Mouse (Mus musculus): Measurements from ENCODE around the gene Tln2. TPM values are rescaled to one million over a fixed set of nuclear protein-coding genes. Genes with fewer than 3 reads are reported as not detected.
A peak's percentile ranks its signal among the peaks of the same experiment; 100 is the strongest.

The Tln2 gene
- polyA plus RNA-seq, 1 experiment from 2014 or later, result 47.7 TPM

- Histone ChIP-seq H3K36me3 (peaks cover 15% of the 10 kb centered on the region), H3K4me3 (replicated peaks) (no peak overlapping the region), H3K4me1 (no peaks in the 10 kb centered on the region), H3K9me3 (replicated peaks) (no peaks in the 10 kb centered on the region), H3K27ac (replicated peaks) (no peak overlapping the region), H3K9ac (replicated peaks) (no peak overlapping the region), H3K4me2 (no peak overlapping the region), H3K27me3 (replicated peaks) (no peaks in the 10 kb centered on the region)
- ATAC-seq (ENCODE audit: low FRiP score), result no peak
- 78% methylated on average over 12 of the region's 12 CpGs for WGBS
Measured at GRCm38 (mm10) chr9:67235441-67236217, 323.9 kb downstream of the Tln2 start.

- ATAC-seq (ENCODE audit: low FRiP score), result no peak
Measured at GRCm38 (mm10) chr9:67229033-67229432, 330.5 kb downstream of the Tln2 start.

GRCm38 (mm10) chr9:67220388-67220787, 339.1 kb downstream of the Tln2 start:
- Histone ChIP-seq H3K4me3 (replicated peaks) (no peak overlapping the region), H3K9me3 (replicated peaks) (no peaks in the 10 kb centered on the region), H3K27ac (replicated peaks) (no peak overlapping the region), H3K27me3 (replicated peaks) (no peaks in the 10 kb centered on the region), H3K36me3 (peaks cover 22% of the 10 kb centered on the region), H3K4me2 (no peak overlapping the region), H3K9ac (replicated peaks) (no peak overlapping the region), H3K4me1 (no peaks in the 10 kb centered on the region)
- 64% methylated on average over 3 of the region's 3 CpGs for WGBS
- no peak for ATAC-seq (ENCODE audit: low FRiP score)

More at GRCm38 (mm10) chr9:67229033-67229432, 330.5 kb downstream of the Tln2 start:
- no peaks in the 10 kb centered on the region for H3K4me1 ChIP-seq
- H3K9ac ChIP-seq (replicated peaks), result no peak overlapping the region
- no peak overlapping the region for H3K4me2 ChIP-seq
- 80% methylated on average over 5 of the region's 5 CpGs for WGBS
- H3K36me3 ChIP-seq, result peaks cover 24% of the 10 kb centered on the region
- H3K4me3 ChIP-seq (replicated peaks), result no peak overlapping the region
- H3K9me3 ChIP-seq (replicated peaks), result no peaks in the 10 kb centered on the region
- no peak overlapping the region for H3K27ac ChIP-seq (replicated peaks)
- H3K27me3 ChIP-seq (replicated peaks), result no peaks in the 10 kb centered on the region

DNA sequence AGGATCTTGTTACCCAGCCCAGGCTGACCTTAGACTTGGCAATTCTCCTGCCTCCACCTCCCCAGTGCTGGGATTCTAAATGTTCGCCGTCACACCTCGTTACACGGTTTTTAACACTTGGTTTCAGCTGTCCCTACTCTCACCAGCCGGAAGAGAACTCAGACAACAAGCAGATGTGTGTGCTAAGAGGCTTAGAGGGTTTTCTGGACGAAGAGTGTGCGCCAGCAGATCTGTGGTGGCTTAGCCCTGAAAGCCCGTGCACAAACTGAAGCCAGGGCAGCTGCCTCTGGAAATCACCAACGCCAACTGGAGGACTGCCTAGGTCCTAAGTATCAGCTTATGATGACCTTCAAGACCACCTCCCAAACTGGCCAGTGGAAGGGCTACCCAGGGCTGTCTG, 341.5 kb downstream of the Tln2 start:
- no peak for ATAC-seq (ENCODE audit: low FRiP score)

GRCm38 (mm10) chr9:67214191-67214985, 345.1 kb downstream of the Tln2 start:
- 73% methylated on average over 3 of the region's 3 CpGs for WGBS
- no peak overlapping the region for H3K9ac ChIP-seq (replicated peaks)
- H3K27me3 ChIP-seq (replicated peaks), result no peaks in the 10 kb centered on the region
- peaks cover 6% of the 10 kb centered on the region; the same call in 1 of the 2 replicates for H3K36me3 ChIP-seq
- no peak for ATAC-seq (ENCODE audit: low FRiP score)
- no peak overlapping the region for H3K27ac ChIP-seq (replicated peaks)
- H3K4me2 ChIP-seq, result no peak overlapping the region
- no peak overlapping the region for H3K4me3 ChIP-seq (replicated peaks)
- no peaks in the 10 kb centered on the region for H3K9me3 ChIP-seq (replicated peaks)
- no peaks in the 10 kb centered on the region for H3K4me1 ChIP-seq

More for the DNA sequence above, 341.5 kb downstream of the Tln2 start:
- H3K27me3 ChIP-seq (replicated peaks), result no peaks in the 10 kb centered on the region
- no peak overlapping the region for H3K27ac ChIP-seq (replicated peaks)
- no peaks in the 10 kb centered on the region for H3K9me3 ChIP-seq (replicated peaks)
- no peaks in the 10 kb centered on the region for H3K4me1 ChIP-seq
- WGBS, result 59% methylated on average over 9 of the region's 9 CpGs
- H3K36me3 ChIP-seq, result peaks cover 19% of the 10 kb centered on the region
- H3K4me2 ChIP-seq, result no peak overlapping the region
- no peak overlapping the region for H3K9ac ChIP-seq (replicated peaks)
- no peak overlapping the region for H3K4me3 ChIP-seq (replicated peaks)

DNA sequence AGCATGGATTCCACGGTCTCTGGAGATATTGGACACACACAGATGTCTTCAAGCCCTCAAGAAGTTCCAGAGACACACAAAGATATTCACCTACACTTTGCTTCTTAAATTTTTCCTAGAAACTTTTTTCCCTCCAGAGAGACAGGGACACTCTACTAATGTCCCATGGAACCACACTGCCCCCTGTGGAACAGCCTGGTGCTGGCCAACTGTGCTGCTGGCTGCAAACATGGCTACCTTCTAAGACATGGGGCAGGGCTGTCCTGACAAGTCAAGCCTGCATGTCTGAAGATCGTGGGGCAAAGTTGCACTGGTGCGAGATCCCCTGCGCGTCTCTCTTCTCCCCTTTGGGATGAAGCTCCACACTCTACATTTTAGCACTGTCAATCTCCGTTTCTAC, 346.2 kb downstream of the Tln2 start:
- Histone ChIP-seq H3K9me3 (replicated peaks) (no peaks in the 10 kb centered on the region), H3K27ac (replicated peaks) (no peak overlapping the region), H3K36me3 (no peaks in the 10 kb centered on the region), H3K9ac (replicated peaks) (no peak overlapping the region), H3K4me2 (no peak overlapping the region), H3K27me3 (replicated peaks) (no peaks in the 10 kb centered on the region), H3K4me1 (no peaks in the 10 kb centered on the region), H3K4me3 (replicated peaks) (no peak overlapping the region)
- no peak for ATAC-seq (ENCODE audit: low FRiP score)
- WGBS, result 70% methylated on average over 6 of the region's 6 CpGs

DNA sequence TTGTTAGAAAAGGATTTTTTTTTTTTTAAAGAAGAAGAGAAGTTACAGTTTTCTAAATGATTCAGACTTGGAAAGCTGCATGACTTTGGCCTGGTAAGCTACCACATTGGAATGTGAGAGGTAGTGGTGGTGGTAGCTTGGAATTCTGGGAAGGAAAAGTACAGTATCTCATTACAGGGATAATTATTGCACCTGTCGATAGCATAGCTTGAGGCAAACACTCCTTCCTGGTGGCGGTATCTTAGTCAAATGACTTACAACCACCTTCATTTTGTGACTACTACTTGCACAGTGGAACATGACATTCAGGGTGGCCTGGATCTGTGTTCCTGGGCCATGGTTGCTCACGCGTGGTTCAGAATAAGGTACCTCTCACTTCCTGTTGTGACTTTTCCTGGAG, 348.3 kb downstream of the Tln2 start:
- Histone ChIP-seq H3K4me2 (no peak overlapping the region), H3K36me3 (no peaks in the 10 kb centered on the region), H3K4me3 (replicated peaks) (no peak overlapping the region), H3K27me3 (replicated peaks) (no peaks in the 10 kb centered on the region), H3K4me1 (no peaks in the 10 kb centered on the region), H3K9ac (replicated peaks) (no peak overlapping the region), H3K9me3 (replicated peaks) (no peaks in the 10 kb centered on the region), H3K27ac (replicated peaks) (no peak overlapping the region)
- ATAC-seq (ENCODE audit: low FRiP score), result no peak
- WGBS, result 94% methylated on average over 4 of the region's 4 CpGs

DNA sequence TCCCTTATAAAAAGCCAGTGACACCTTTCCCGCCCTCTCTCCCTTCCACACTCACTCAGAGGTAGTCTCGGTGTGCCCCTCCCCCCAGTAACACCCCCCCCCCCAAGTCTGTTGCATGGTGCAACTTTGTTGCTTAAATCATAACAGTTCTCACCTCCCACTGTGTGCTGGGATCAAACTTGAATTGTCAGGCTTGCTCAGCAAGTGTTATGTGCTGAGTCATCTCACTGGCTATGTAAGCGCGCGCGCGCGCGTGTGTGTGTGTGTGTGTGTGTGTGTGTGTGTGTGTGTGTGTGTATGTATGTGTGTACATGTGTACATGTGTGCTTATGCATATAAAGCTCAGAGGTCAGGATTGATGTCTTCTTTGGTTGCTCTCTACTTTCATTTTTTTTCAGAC, 350.1 kb downstream of the Tln2 start:
- Histone ChIP-seq H3K36me3 (no peaks in the 10 kb centered on the region), H3K4me2 (no peak overlapping the region), H3K27me3 (replicated peaks) (no peaks in the 10 kb centered on the region), H3K4me1 (no peaks in the 10 kb centered on the region), H3K9ac (replicated peaks) (no peak overlapping the region), H3K9me3 (replicated peaks) (no peaks in the 10 kb centered on the region), H3K4me3 (replicated peaks) (no peak overlapping the region), H3K27ac (replicated peaks) (no peak overlapping the region)
- 97% methylated on average over 9 of the region's 9 CpGs for WGBS
- ATAC-seq (ENCODE audit: low FRiP score), result no peak

GRCm38 (mm10) chr9:67208420-67208819, 351.1 kb downstream of the Tln2 start:
- 35% methylated on average over 3 of the region's 3 CpGs for WGBS
- H3K4me1 ChIP-seq, result no peaks in the 10 kb centered on the region
- H3K36me3 ChIP-seq, result no peaks in the 10 kb centered on the region
- H3K4me3 ChIP-seq (replicated peaks), result no peak overlapping the region
- no peak overlapping the region for H3K9ac ChIP-seq (replicated peaks)
- no peak overlapping the region for H3K4me2 ChIP-seq
- H3K27ac ChIP-seq (replicated peaks), result no peak overlapping the region
- H3K27me3 ChIP-seq (replicated peaks), result no peaks in the 10 kb centered on the region
- no peaks in the 10 kb centered on the region for H3K9me3 ChIP-seq (replicated peaks)
- no peak for ATAC-seq (ENCODE audit: low FRiP score)

- 90% methylated on average over 4 of the region's 4 CpGs for WGBS
Measured at GRCm38 (mm10) chr9:67205175-67205574, 354.3 kb downstream of the Tln2 start.

DNA sequence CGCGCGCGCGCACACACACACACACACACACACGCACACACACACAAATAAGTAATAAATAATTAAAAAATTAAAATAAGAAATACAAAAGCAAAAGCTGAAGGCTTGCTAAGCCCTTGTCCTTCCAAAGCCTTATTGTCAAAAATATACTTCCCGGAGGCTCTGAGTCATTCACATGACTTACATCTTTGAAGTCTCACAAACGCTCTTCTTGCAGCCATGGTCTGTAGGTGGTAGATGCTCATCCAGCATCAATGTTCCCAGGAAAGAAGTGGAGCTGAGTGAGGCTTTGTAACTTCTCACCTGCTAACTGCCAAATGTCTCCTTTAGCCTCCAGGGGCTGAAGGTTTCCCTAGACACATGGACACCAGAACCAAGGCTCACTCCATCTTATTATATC, 362.9 kb downstream of the Tln2 start:
- no peaks in the 10 kb centered on the region for H3K4me1 ChIP-seq
- no peak overlapping the region for H3K4me3 ChIP-seq (replicated peaks)
- H3K36me3 ChIP-seq, result no peaks in the 10 kb centered on the region
- no peak overlapping the region for H3K4me2 ChIP-seq
- no peaks in the 10 kb centered on the region for H3K27me3 ChIP-seq (replicated peaks)
- H3K27ac ChIP-seq (replicated peaks), result no peak overlapping the region
- H3K9ac ChIP-seq (replicated peaks), result no peak overlapping the region
- ATAC-seq (ENCODE audit: low FRiP score), result no peak
- 95% methylated on average over 8 of the region's 8 CpGs for WGBS
- no peaks in the 10 kb centered on the region for H3K9me3 ChIP-seq (replicated peaks)

More at GRCm38 (mm10) chr9:67205175-67205574, 354.3 kb downstream of the Tln2 start:
- no peaks in the 10 kb centered on the region for H3K36me3 ChIP-seq
- H3K27me3 ChIP-seq (replicated peaks), result no peaks in the 10 kb centered on the region
- no peak for ATAC-seq (ENCODE audit: low FRiP score)
- H3K4me2 ChIP-seq, result no peak overlapping the region
- no peak overlapping the region for H3K27ac ChIP-seq (replicated peaks)
- H3K9me3 ChIP-seq (replicated peaks), result no peaks in the 10 kb centered on the region
- no peak overlapping the region for H3K9ac ChIP-seq (replicated peaks)
- H3K4me3 ChIP-seq (replicated peaks), result no peak overlapping the region
- H3K4me1 ChIP-seq, result no peaks in the 10 kb centered on the region

DNA sequence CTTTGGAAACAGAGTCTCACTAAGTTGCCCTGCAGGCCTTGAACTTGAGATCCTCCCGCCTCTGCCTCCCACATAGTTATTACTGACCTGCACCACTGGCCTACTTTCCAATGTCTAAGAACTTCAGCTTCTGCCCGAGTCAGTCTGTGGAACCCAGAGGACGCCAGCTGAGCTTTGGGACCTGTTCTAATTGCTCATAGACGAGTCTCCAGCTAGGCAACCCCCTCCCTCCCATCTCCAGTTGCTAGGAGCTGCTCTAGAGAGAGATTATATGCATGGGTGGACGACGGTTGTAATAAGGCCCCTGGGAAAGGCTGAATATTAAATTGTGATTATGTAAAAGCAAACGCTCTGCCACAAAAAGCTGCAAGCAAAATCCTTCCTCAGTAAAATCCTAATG, 364.2 kb downstream of the Tln2 start:
- 0 out of 2 replicates have a peak, but pooled peaks have one; percentile 21 for ATAC-seq (ENCODE audit: low FRiP score)
- Histone ChIP-seq H3K36me3 (no peaks in the 10 kb centered on the region), H3K27me3 (replicated peaks) (no peaks in the 10 kb centered on the region), H3K4me1 (no peaks in the 10 kb centered on the region), H3K27ac (replicated peaks) (no peak overlapping the region), H3K9me3 (replicated peaks) (no peaks in the 10 kb centered on the region), H3K4me3 (replicated peaks) (no peak overlapping the region), H3K9ac (replicated peaks) (no peak overlapping the region), H3K4me2 (no peak overlapping the region)
- WGBS, result 31% methylated on average over 7 of the region's 7 CpGs

Data from neural tube, embryonic 15.5 days (tissue).